Mouse (Mus musculus) liver, embryonic 14.5 days (tissue): ENCODE results near the gene Slc5a1.

ENCODE experiments used
- CTCF ChIP-seq: IDR thresholded peaks from 2 replicates; pipeline ENCODE4 v1.5.1; 2016; ENCODE audit warnings: antibody characterized with exemption, low read depth, control low read depth
- EP300 ChIP-seq: IDR thresholded peaks from 2 replicates; pipeline ENCODE4 v1.6.1; 2016; ENCODE audit warnings: antibody characterized with exemption, low read depth

GRCm38 (mm10) chr5:33082896-33083295, 21.1 kb upstream of the Slc5a1 start:
- no peak for TF ChIP-seq EP300
- no peak for TF ChIP-seq CTCF
